Comparison of ENCODE assay signal across 8 mouse cellular contexts in genomic region chr5:92505402-92505865, GRCm38 (mm10). TPM values are rescaled to one million over a fixed set of nuclear protein-coding genes. Genes with fewer than 3 reads are reported as not detected.
A peak's percentile ranks its signal among the peaks of the same experiment; 100 is the strongest.
DNase-seq lines count a peak whose midpoint lies in the region; ATAC-seq lines count a peak whose summit lies in the region.

No protein-coding gene starts in this region.

- under 1% methylated on average over 43 of the region's 48 CpGs for WGBS in intestine, embryonic 14.5 days

- no peaks in the 10 kb centered on the region for H3K36me3 ChIP-seq in intestine, embryonic 14.5 days (ENCODE audit: control insufficient read depth, insufficient read depth, low read length)

- peak overlapping the region; percentile 67 for H3K4me2 ChIP-seq in intestine, embryonic 14.5 days (ENCODE audit: low read length)

- no peaks in the 10 kb centered on the region for H3K27me3 ChIP-seq in intestine, embryonic 14.5 days (replicated peaks; ENCODE audit: control insufficient read depth, insufficient read depth, low read length)

- H3K27ac ChIP-seq in intestine, embryonic 14.5 days (ENCODE audit: low read depth) = peak overlapping the region; percentile 97

- H3K4me3 ChIP-seq in intestine, embryonic 14.5 days (ENCODE audit: low read depth, low read length) = peak overlapping the region; percentile 95

- intact Hi-C loops in gastrocnemius, postnatal 14 days (cut with DNase I; ENCODE audit: low total_unique reads) = no loop called here
- intact Hi-C loops in left cerebral cortex, postnatal 14 days (cut with DNase I) = loop anchor here (2.0 to 5.0 kb wide), 2 partner anchors 49 to 152 kb away; no protein-coding TSS in a partner anchor

- peak overlapping the region; percentile 89 for H3K9ac ChIP-seq in intestine, embryonic 14.5 days (ENCODE audit: low read length)

- H3K4me1 ChIP-seq in intestine, embryonic 14.5 days (replicated peaks; ENCODE audit: control insufficient read depth, insufficient read depth, low read length) = peaks cover 22% of the 10 kb centered on the region

- ATAC-seq in intestine, embryonic 14.5 days (replicated peaks; ENCODE audit: low FRiP score, low TSS enrichment, low read depth) = peak; percentile 95

- H3K9me3 ChIP-seq in intestine, embryonic 14.5 days (ENCODE audit: control insufficient read depth, low read length) = no peaks in the 10 kb centered on the region

- peak; percentile 91 for DNase-seq in adipocyte (ENCODE audit: low spot score)
- DNase-seq in embryo, embryonic 10 days (ENCODE audit: low spot score) = peak; percentile 97
- DNase-seq in gastrocnemius, postnatal 14 days = peak; percentile 98
- peak; percentile 94 for DNase-seq in intestine, embryonic 14.5 days (ENCODE audit: low spot score)
- DNase-seq in left cerebral cortex, postnatal 14 days (ENCODE audit: low spot score in 2 of 2) = peak; percentile 97
- DNase-seq in mesoderm, embryonic 11.5 days (ENCODE audit: low read depth, low spot score) = peak; percentile 94
- DNase-seq in right cerebral cortex, postnatal 36 days (ENCODE audit: low spot score in 2 of 2) = peak; percentile 95 to 96
- DNase-seq in yolk sac, embryonic 10.5 days (ENCODE audit: low spot score) = peak; percentile 91

RNA-seq across cellular contexts. Expression of gene Scarb2, which starts 1.2 kb away (rescaled TPM):
- 10 to 100 TPM; 71.7 to 79.2 TPM for total RNA-seq in gastrocnemius, postnatal 14 days (2021)
- 11.1 and 11.8 TPM in 2 replicates for polyA plus RNA-seq in intestine, embryonic 14.5 days (2014; fragmentation: Nextera tagmentation; extraction: Ambion mirVana)
- 10 to 100 TPM; 81.8 to 82.3 TPM for total RNA-seq in left cerebral cortex, postnatal 14 days (2021)

RNA-seq across cellular contexts. Expression of gene Fam47e, which starts 49.4 kb away (rescaled TPM):
- not detected for total RNA-seq in gastrocnemius, postnatal 14 days (2021)
- polyA plus RNA-seq in intestine, embryonic 14.5 days (2014; fragmentation: Nextera tagmentation; extraction: Ambion mirVana) = not detected in 2 replicates
- total RNA-seq in left cerebral cortex, postnatal 14 days (2021) = under 1 TPM in 1 of 2 experiments, not detected in 1; 0.49 TPM

Comparison
In these comparisons a context has a peak if more than half of its experiments do, and no peak if none do; other contexts are left out.
1. Peak in every context shown above with its lines: DNase-seq, ATAC-seq, H3K4me3 ChIP-seq and H3K27ac ChIP-seq.